Mouse (Mus musculus) stomach, postnatal 0 days (tissue): ENCODE data around the gene Tmc1.

ENCODE experiments used
- CTCF ChIP-seq: IDR thresholded peaks from 2 replicates; pipeline ENCODE4 v1.5.1; 2016; ENCODE audit warnings: antibody characterized with exemption, low read depth, mild to moderate bottlenecking, moderate library complexity
- EP300 ChIP-seq: optimal IDR thresholded peaks from 2 replicates; pipeline ENCODE3; 2016; ENCODE audit warnings: antibody characterized with exemption

- TF ChIP-seq EP300 (no peak), CTCF (no peak)
Measured at GRCm38 (mm10) chr19:20773941-20774340, 180.1 kb downstream of the Tmc1 start.
